Mouse (Mus musculus) liver, embryonic 11.5 days (tissue): ENCODE measurements around the gene Atp2b1. TPM values are rescaled to one million over a fixed set of nuclear protein-coding genes. Genes with fewer than 3 reads are reported as not detected.

Experiments
- ATAC-seq: fragments of 200-750 bp; cut with Nextera tagmentation; replicated peaks from 2 replicates; pipeline ENCODE4 v1.8.0; 2017; ENCODE audit warnings: moderate number of reproducible peaks, mild to moderate bottlenecking, moderate TSS enrichment, moderate library complexity; ENCODE audit not compliant: low FRiP score
- DNase-seq: peaks from one replicate; pipeline ENCODE4 v3.0.0-alpha.2; 2017; ENCODE audit warnings: low spot score
- H3K27ac ChIP-seq: fragments of 300-500 bp; sonication (generic); 2 replicates; pipeline ENCODE4 v1.5.1; 2014; ENCODE audit warnings: mild to moderate bottlenecking, low read depth, low read length, control low read depth
- H3K27me3 ChIP-seq: fragments of 300-500 bp; sonication (generic); replicated peaks from 2 replicates; pipeline ENCODE4 v1.6.1; 2014; ENCODE audit warnings: low read length, mixed read lengths; ENCODE audit not compliant: control insufficient read depth, insufficient read depth
- H3K36me3 ChIP-seq: fragments of 300-500 bp; sonication (generic); 2 replicates; pipeline ENCODE4 v1.6.1; 2014; ENCODE audit warnings: mild to moderate bottlenecking, low read length, moderate library complexity, mixed read lengths; ENCODE audit not compliant: control insufficient read depth, insufficient read depth
- H3K4me1 ChIP-seq: fragments of 300-500 bp; sonication (generic); replicated peaks from 2 replicates; pipeline ENCODE4 v1.6.1; 2014; ENCODE audit warnings: low read length, mixed read lengths; ENCODE audit not compliant: control insufficient read depth, insufficient read depth
- H3K4me2 ChIP-seq: fragments of 300-500 bp; sonication (generic); 2 replicates; pipeline ENCODE4 v1.6.1; 2014; ENCODE audit warnings: mild to moderate bottlenecking, control low read depth, moderate library complexity
- H3K4me3 ChIP-seq: fragments of 300-500 bp; sonication (generic); 2 replicates; pipeline ENCODE4 v1.5.1; 2014; ENCODE audit warnings: low read depth, low read length, control low read depth
- H3K9ac ChIP-seq: fragments of 300-500 bp; sonication (generic); 2 replicates; pipeline ENCODE4 v1.6.1; 2014; ENCODE audit warnings: low read depth, low read length, control low read depth
- H3K9me3 ChIP-seq: fragments of 300-500 bp; sonication (generic); 2 replicates; pipeline ENCODE4 v1.6.1; 2016; ENCODE audit warnings: low read length, inconsistent platforms, mixed read lengths; ENCODE audit not compliant: control insufficient read depth
- WGBS: fragments of 180-500 bp; shearing (Covaris S2); extraction: QIAGEN DNeasy Blood & Tissue Kit; methylation state at CpG from one replicate; pipeline ENCODE4 v1.1.7; 2014; 5-methylcytosine and 5-hydroxymethylcytosine counted together
- polyA plus RNA-seq: library from polyadenylated mRNA; unstranded; fragments of >200 nt; fragmentation: Nextera tagmentation; extraction: Ambion mirVana; gene quantifications from 2 replicates; pipeline ENCODE4 v1.2.1, GENCODE M21; 2014

Gene Atp2b1
- polyA plus RNA-seq: 67.4 and 71.9 TPM in 2 replicates

- WGBS: under 1% methylated on average over 80 of the region's 120 CpGs
- Histone ChIP-seq H3K4me2 (peak within 1 kb of the TSS; percentile 98), H3K27me3 (no peaks in the 10 kb centered on the region)
Observed at GRCm38 (mm10) chr10:98913961-98914809, at the start of gene Atp2b1. Atp2b1 (plus strand) TSS chr10:98914406.

GRCm38 (mm10) chr10:98864851-98865250 is 49.4 kb upstream of the Atp2b1 start:
- Histone ChIP-seq H3K4me1 (no peaks in the 10 kb centered on the region; the same call in 1 of the 2 replicates), H3K4me2 (no peak overlapping the region), H3K4me3 (no peak overlapping the region), H3K9ac (no peak overlapping the region), H3K27ac (no peak overlapping the region), H3K36me3 (no peaks in the 10 kb centered on the region), H3K27me3 (no peaks in the 10 kb centered on the region), H3K9me3 (no peaks in the 10 kb centered on the region)
- no peak for ATAC-seq
- 72% methylated on average over 3 of the region's 3 CpGs for WGBS
- DNase-seq: no peak

More at GRCm38 (mm10) chr10:98913961-98914809, at the start of gene Atp2b1:
- H3K9me3 ChIP-seq: no peaks in the 10 kb centered on the region
- peak; percentile 90 for ATAC-seq
- H3K9ac ChIP-seq: peak within 1 kb of the TSS; percentile 97
- peak within 1 kb of the TSS; percentile 99 for H3K4me3 ChIP-seq
- H3K27ac ChIP-seq: peak within 1 kb of the TSS; percentile 98
- peaks cover 4% of the 10 kb centered on the region for H3K4me1 ChIP-seq
- no peaks in the 10 kb centered on the region for H3K36me3 ChIP-seq
- DNase-seq: peak; percentile 95

- Histone ChIP-seq H3K9me3 (no peaks in the 10 kb centered on the region), H3K4me3 (no peak overlapping the region), H3K4me2 (no peak overlapping the region), H3K4me1 (no peaks in the 10 kb centered on the region; the same call in 1 of the 2 replicates), H3K27ac (no peak overlapping the region), H3K36me3 (no peaks in the 10 kb centered on the region), H3K27me3 (no peaks in the 10 kb centered on the region), H3K9ac (no peak overlapping the region)
- WGBS: 94% methylated on average over 5 of the region's 5 CpGs
- no peak for DNase-seq
- ATAC-seq: no peak
Observed at GRCm38 (mm10) chr10:98866836-98867370, 47.3 kb upstream of the Atp2b1 start.

- Histone ChIP-seq H3K4me2 (no peak overlapping the region), H3K4me1 (no peaks in the 10 kb centered on the region), H3K27ac (no peak overlapping the region), H3K9ac (no peak overlapping the region), H3K27me3 (no peaks in the 10 kb centered on the region), H3K9me3 (no peaks in the 10 kb centered on the region), H3K4me3 (no peak overlapping the region), H3K36me3 (no peaks in the 10 kb centered on the region)
- WGBS: 80% methylated on average over 4 of the region's 4 CpGs
- no peak for ATAC-seq
- no peak for DNase-seq
Observed at GRCm38 (mm10) chr10:98868351-98868908, 45.8 kb upstream of the Atp2b1 start.

GRCm38 (mm10) chr10:98877855-98878254 is 36.4 kb upstream of the Atp2b1 start:
- no peak overlapping the region for H3K4me2 ChIP-seq
- no peak overlapping the region for H3K27ac ChIP-seq
- WGBS: 67% methylated on average over 3 of the region's 3 CpGs

GRCm38 (mm10) chr10:98878636-98879035 is 35.6 kb upstream of the Atp2b1 start:
- no peak overlapping the region for H3K9ac ChIP-seq

More at GRCm38 (mm10) chr10:98877855-98878254, 36.4 kb upstream of the Atp2b1 start:
- Histone ChIP-seq H3K36me3 (no peaks in the 10 kb centered on the region), H3K4me3 (no peak overlapping the region), H3K9ac (no peak overlapping the region), H3K9me3 (no peaks in the 10 kb centered on the region), H3K4me1 (no peaks in the 10 kb centered on the region; the same call in 1 of the 2 replicates), H3K27me3 (no peaks in the 10 kb centered on the region)
- DNase-seq (no peak), ATAC-seq (peak; percentile 42)

GRCm38 (mm10) chr10:98880057-98880456 is 34.1 kb upstream of the Atp2b1 start:
- peak; percentile 97 for ATAC-seq
- no peaks in the 10 kb centered on the region for H3K36me3 ChIP-seq
- H3K9me3 ChIP-seq: no peaks in the 10 kb centered on the region
- H3K9ac ChIP-seq: no peak overlapping the region
- H3K27me3 ChIP-seq: no peaks in the 10 kb centered on the region
- peak overlapping the region; percentile 12; the same call in 1 of the 2 replicates for H3K4me2 ChIP-seq
- 62% methylated on average over 8 of the region's 8 CpGs for WGBS
- H3K4me3 ChIP-seq: no peak overlapping the region
- H3K27ac ChIP-seq: peak overlapping the region; percentile 77; the same call in 1 of the 2 replicates
- no peak for DNase-seq
- no peaks in the 10 kb centered on the region; the same call in 1 of the 2 replicates for H3K4me1 ChIP-seq

More at GRCm38 (mm10) chr10:98878636-98879035, 35.6 kb upstream of the Atp2b1 start:
- Histone ChIP-seq H3K36me3 (no peaks in the 10 kb centered on the region), H3K4me2 (no peak overlapping the region), H3K4me3 (no peak overlapping the region), H3K27ac (no peak overlapping the region), H3K9me3 (no peaks in the 10 kb centered on the region), H3K27me3 (no peaks in the 10 kb centered on the region), H3K4me1 (no peaks in the 10 kb centered on the region; the same call in 1 of the 2 replicates)
- 70% methylated on average over 2 of the region's 2 CpGs for WGBS
- ATAC-seq (no peak), DNase-seq (no peak)

GRCm38 (mm10) chr10:98880711-98881110 is 33.5 kb upstream of the Atp2b1 start:
- Histone ChIP-seq H3K4me1 (no peaks in the 10 kb centered on the region; the same call in 1 of the 2 replicates), H3K27ac (peak overlapping the region; percentile 21; the same call in 1 of the 2 replicates), H3K4me2 (no peak overlapping the region), H3K9ac (no peak overlapping the region), H3K36me3 (no peaks in the 10 kb centered on the region), H3K4me3 (no peak overlapping the region), H3K9me3 (no peaks in the 10 kb centered on the region), H3K27me3 (no peaks in the 10 kb centered on the region)
- WGBS: 42% methylated on average over 2 of the region's 2 CpGs
- DNase-seq: no peak
- ATAC-seq: no peak
